Mouse (Mus musculus): ENCODE results near the gene Ddc.

The Ddc gene

DNA sequence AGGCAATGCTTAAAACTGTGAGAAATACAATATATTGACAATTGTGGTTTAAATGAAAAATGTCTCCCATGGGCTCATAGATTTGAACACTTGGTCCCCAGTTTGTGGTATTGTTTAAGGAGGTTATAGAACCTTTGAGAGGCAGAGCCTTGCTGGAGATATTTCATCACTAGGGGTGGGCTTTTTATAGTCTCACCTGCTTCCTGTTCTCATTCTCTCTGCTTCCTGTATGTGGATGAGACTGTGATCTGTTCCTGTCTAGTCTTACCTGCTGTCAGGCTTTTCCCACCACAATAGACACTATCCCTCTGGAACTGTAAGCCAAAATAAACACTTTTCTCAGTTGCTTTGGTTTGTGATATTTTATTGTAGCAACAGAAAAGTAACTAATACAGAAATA, 71.5 kb downstream of the Ddc start:
- in situ Hi-C loops (cut with MboI, MseI) = no loop called here

DNA sequence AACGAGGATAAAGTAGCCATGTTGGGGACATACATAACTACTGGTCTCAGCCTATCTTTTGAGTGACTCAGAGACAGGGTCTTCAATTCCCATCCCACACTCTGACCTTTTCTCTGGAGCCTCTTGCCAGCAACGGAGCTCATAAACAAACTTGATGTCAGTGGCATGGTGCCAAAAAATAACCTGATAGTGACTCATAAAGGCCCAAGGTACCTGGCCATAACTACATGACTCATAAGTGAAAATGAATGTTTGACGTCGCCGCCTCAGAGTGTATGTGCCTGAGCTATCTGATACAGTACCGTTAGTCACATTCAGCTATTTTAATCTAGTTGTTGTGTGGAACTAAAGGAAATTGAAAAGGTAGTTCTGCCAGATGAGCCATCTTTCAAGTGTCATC, 72.3 kb downstream of the Ddc start:
- in situ Hi-C loops (cut with MboI, MseI) = no loop called here

- in situ Hi-C loops (cut with MboI, MseI) = no loop called here
Measured at GRCm38 (mm10) chr11:11824970-11825635, 72.8 kb downstream of the Ddc start.

DNA sequence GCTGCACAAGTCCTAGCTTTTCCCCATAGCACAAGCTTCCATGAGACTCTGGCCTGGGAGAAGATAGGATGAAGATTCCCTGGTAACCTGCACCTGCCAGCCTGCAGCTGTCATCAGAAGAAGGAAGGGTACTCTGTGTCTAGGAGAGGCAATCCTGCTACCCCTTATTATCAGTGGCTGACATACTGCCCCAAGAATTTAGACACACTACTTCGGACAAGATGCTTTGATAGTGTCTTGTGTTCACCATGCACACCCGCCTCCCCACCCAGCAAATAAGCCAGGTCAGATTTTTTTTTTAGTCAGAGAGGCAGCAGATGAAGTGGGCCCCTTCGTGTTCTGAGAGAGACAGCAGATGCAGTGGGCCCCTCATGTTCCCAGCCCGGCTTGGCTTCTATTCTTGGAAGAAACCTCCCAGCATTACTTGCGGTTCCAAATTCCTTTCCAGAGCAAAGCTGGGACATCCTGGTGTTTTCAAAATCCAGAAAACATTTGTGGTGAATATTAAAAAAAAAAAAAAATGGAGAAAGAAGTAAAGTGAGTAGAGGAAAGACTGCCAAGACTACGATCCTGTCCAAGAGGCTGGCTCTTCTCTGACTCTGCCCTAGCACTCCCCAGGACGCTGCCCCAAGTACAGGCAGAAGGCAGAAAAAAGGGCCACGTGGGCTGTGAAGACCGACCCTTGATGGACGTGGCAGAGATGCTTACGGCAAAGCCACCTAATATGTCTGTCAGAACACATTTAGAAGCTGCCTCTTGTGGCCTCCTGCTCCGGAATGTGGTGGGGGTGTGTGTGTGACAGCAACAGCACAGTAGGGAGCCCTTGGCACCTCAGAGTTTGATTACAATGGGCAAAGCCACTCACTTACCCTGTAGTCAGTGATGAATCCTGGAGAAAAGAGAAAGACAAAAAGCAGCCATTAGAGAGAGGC, 73.7 kb downstream of the Ddc start:
- in situ Hi-C loops (cut with MboI, MseI) = no loop called here

DNA sequence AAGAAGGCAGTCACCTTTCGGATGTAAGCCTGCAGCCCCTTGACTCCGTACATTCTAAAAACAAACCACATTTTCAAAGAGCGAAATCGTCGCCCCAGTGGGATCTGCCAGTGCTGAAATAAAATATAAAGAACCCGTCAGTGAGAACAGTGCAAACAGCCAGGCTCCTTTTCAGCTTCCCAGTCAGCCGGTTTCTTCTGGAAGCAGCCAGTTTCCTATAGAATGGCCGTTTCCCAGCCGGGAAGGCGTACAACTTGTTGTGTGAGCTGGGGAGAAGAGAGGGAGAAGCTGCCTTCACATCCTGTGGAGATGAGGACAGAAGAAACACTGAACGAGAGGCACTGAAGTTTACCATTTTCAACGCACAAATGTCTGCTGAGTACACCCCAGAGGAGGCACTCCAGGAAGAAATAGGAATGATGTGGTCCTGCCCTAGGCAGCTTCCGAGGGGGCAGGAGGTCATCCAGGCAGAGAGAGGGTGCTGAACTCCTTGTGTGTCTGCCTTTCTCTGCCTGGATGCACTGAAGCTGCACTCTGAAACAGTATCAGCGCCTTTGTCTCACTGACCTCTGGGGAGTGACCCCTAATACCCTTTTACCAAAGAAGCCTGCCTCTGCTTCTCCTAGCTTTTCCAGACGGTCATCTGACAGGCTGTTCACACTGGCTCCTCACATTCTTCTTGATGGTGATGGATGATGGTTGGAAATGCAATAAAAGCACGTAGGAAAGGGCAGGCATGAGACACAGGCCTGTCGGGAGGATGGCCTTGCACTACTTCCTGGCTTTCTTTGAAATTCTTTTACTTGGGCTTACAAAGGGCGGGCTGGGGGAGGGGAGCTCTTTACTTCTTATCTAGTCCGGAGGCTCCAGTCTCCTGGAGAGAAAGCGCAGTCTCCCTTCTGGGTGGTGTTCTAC, 75.5 kb downstream of the Ddc start:
- in situ Hi-C loops (cut with MboI, MseI) = no loop called here

- in situ Hi-C loops (cut with MboI, MseI) = no loop called here
Measured at GRCm38 (mm10) chr11:11821387-11821975, 76.5 kb downstream of the Ddc start.

DNA sequence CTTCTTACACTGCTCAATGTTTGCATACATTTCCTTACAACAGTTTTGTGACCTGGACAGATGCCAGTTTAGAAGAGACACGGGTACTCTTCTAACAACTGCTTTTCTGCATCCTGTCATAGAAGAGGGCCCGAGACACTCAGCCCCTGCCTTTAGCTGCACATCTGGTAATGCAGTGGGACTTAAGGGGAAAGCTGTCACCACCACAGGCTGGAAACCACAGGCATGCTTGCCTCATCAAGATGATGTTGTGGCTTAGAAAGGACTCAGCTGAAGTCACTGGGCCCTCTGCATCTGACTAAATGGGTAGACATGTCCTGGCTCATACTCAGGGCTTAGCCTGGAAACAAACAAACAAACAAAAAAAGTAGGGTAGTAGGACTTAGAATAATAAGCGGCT, 77.2 kb downstream of the Ddc start:
- in situ Hi-C loops (cut with MboI, MseI) = no loop called here

- in situ Hi-C loops (cut with MboI, MseI) = no loop called here
Measured at GRCm38 (mm10) chr11:11820251-11820650, 77.7 kb downstream of the Ddc start.

GRCm38 (mm10) chr11:11819206-11819605, 78.7 kb downstream of the Ddc start:
- in situ Hi-C loops (cut with MboI, MseI) = no loop called here

DNA sequence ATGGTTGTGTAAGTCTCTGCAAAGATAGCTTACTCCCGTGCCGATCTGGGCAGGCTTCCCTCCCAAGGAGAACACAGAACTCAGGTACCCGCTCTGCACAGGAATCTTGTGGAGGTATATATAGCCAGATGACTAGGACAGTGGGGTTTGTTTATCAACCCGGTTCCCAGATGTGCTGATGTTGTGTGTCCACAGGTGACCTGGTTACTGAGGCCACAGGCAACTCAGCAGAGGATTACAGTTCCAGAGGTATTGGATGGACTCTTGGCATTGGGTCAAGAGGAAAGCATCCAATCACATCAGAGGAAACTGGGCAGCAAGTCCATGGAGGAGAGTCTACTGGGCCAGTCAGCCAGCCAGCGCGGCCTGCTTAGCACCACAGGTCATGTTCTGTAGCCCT, 79.1 kb downstream of the Ddc start:
- in situ Hi-C loops (cut with MboI, MseI) = no loop called here

DNA sequence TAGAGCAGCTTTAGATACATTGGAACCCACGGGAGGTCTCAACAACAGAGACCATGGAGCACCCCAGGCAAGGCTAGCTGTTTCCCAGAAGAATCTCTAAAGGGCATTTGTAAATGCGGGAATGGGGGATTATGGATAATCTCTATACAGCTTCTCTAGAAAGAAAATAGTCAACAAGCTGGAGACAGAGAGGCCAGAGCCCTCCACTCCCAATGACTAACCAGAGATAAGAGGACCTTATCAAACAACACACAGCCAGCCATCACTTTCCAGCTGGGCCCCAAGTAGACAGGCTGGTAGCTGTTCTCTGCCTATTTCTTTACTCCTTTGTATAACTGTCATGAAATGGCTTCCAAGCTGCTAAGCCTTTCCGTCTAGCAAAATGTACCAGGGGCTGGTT, 82.2 kb downstream of the Ddc start:
- in situ Hi-C loops (cut with MboI, MseI) = no loop called here

- in situ Hi-C loops (cut with MboI, MseI) = loop anchor here (5.0 kb wide), 1 partner anchor 160 kb away; no protein-coding TSS in a partner anchor
Measured at GRCm38 (mm10) chr11:11811906-11812480, 86.0 kb downstream of the Ddc start.

- in situ Hi-C loops (cut with MboI, MseI) = loop anchor here (5.0 kb wide), 1 partner anchor 163 kb away; no protein-coding TSS in a partner anchor
Measured at GRCm38 (mm10) chr11:11809404-11810175, 88.4 kb downstream of the Ddc start.

GRCm38 (mm10) chr11:11808820-11809403, 89.0 kb downstream of the Ddc start, which contains the start of gene Fignl1:
Fignl1 (minus strand) TSS chr11:11808962.
- in situ Hi-C loops (cut with MboI, MseI) = no loop called here

- in situ Hi-C loops (cut with MboI, MseI) = no loop called here
Measured at GRCm38 (mm10) chr11:11808035-11808819, 89.7 kb downstream of the Ddc start.

DNA sequence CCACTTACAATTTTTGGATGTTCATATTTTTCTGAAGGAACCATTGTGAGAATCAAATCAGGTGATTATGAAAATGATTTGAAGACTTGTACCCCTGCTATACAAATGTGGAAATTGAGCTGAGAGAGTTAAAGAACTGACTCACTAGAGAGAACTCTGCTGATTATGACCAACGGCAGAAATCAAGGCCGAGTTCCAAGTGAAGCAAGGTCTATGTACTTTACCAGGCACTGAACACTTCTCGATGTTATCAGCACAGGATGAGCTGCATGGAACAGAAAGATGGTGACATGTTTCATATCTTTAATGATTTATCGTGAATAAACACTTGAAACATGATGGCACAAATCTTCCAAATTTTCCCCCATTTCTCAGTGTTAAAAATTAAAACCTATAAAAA, 92.0 kb downstream of the Ddc start:
- in situ Hi-C loops (cut with MboI, MseI) = no loop called here

GRCm38 (mm10) chr11:11804421-11804820, 93.5 kb downstream of the Ddc start:
- in situ Hi-C loops (cut with MboI, MseI) = no loop called here

DNA sequence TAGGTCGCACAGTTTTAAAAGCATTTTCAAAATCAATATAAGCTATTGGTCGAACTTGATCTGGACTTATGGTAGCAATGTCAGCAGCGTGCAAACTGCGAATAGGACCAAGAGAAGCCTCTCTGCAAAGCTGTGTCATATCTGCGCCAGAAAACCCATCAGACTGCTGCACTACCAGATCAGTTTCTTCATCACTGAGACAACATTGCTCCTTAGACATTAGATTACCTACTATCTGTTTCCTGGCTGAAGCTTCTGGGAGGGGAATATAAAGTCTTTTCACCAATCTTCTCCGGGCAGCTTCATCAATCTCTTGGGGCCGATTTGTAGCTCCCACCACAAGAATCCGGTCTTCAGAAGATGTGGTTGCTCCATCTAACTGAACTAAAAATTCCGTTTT, 96.9 kb downstream of the Ddc start:
- in situ Hi-C loops (cut with MboI, MseI) = no loop called here

DNA sequence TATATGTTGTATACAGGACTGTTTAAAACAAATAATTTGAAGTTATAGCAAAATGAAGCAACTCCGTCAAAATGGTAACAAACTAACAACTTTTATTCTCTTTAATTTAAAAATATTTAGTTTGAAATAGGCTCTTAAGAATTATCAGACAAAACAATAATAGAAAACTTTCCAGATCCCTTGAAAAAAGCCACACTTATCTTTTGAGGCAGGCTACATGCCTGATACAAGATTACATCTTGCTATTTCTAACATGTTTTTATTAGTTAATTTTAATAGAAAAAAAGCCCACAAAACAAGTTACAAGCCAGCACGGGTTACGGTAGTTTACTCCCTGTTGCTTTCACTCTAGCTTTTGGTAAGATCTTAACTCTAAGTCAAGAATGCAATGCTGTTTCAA, 97.6 kb downstream of the Ddc start:
- in situ Hi-C loops (cut with MboI, MseI) = no loop called here

Measured in T-helper 2 cell (primary cell).